ENCODE assay signal across 28 mouse cellular contexts in genomic region chr9:92220151-92220550, GRCm38 (mm10). TPM values are rescaled to one million over a fixed set of nuclear protein-coding genes. Genes with fewer than 3 reads are reported as not detected.
"Had no signal": no experiment of that assay in that cellular context is flagged by ENCODE, and none has a peak within 500 bp of the region (broad histone marks: within the 10 kb centered on the region; RNA-seq: fewer than 3 reads in every experiment).

No protein-coding gene starts in this region.

- H3K4me2 ChIP-seq: limb, embryonic 12.5 days; limb, embryonic 15.5 days; liver, embryonic 11.5 days; lung, embryonic 14.5 days; midbrain, embryonic 11.5 days; stomach, embryonic 15.5 days had no signal

- H3K27me3 ChIP-seq: limb, embryonic 12.5 days; limb, embryonic 15.5 days; megakaryocyte, embryonic 14.5 days; stomach, embryonic 15.5 days had no signal

- ATAC-seq: liver, postnatal 0 days; lung, postnatal 0 days had no signal

- DNase-seq: kidney, adult 9 months; kidney, postnatal 14 days; layer of hippocampus, postnatal 36 days; left cerebral cortex, postnatal 4 days; liver, postnatal 0 days; lung, embryonic 14.5 days; midbrain, embryonic 14.5 days; right cerebral cortex, adult 18-20 months; right cerebral cortex, postnatal 14 days; right cerebral cortex, postnatal 4 days; thymus, postnatal 25 days had no signal

- H3K9ac ChIP-seq: limb, embryonic 12.5 days; limb, embryonic 15.5 days; liver, embryonic 14.5 days; liver, postnatal 0 days; lung, embryonic 14.5 days; stomach, embryonic 15.5 days had no signal

- H3K9me3 ChIP-seq: limb, embryonic 12.5 days; limb, embryonic 15.5 days; megakaryocyte, embryonic 14.5 days; stomach, embryonic 15.5 days had no signal

- H3K4me1 ChIP-seq: limb, embryonic 12.5 days; limb, embryonic 15.5 days; stomach, embryonic 15.5 days had no signal

- H3K36me3 ChIP-seq: limb, embryonic 12.5 days; limb, embryonic 15.5 days; stomach, embryonic 15.5 days had no signal

- H3K4me3 ChIP-seq: left cerebral cortex, adult 2 months; limb, embryonic 12.5 days; limb, embryonic 15.5 days; megakaryocyte, embryonic 14.5 days; stomach, embryonic 15.5 days had no signal

- H3K27ac ChIP-seq: left cerebral cortex, adult 2 months; limb, embryonic 12.5 days; limb, embryonic 15.5 days; liver, embryonic 14.5 days; macrophage; stomach, embryonic 15.5 days had no signal

RNA-seq across cellular contexts. Expression of gene Plscr5, which starts 27.4 kb away (rescaled TPM):
- total RNA-seq: layer of hippocampus, adult 8-10 months; layer of hippocampus, postnatal 36 days; left cerebral cortex, adult 2 months; left cerebral cortex, postnatal 14 days; midbrain, postnatal 0 days had no signal
- polyA plus RNA-seq: kidney, embryonic 16.5 days; limb, embryonic 12.5 days; limb, embryonic 15.5 days; liver, embryonic 11.5 days; liver, embryonic 14.5 days; liver, postnatal 0 days; lung, embryonic 14.5 days; lung, postnatal 0 days; macrophage; midbrain, embryonic 11.5 days; neural tube, embryonic 11.5 days; stomach, embryonic 15.5 days; thymus, postnatal 0 days had no signal

RNA-seq across cellular contexts. Expression of gene Plscr2, which starts 55.3 kb away (rescaled TPM):
- polyA plus RNA-seq: macrophage; neural tube, embryonic 11.5 days; neural tube, embryonic 14.5 days had no signal
